Mouse (Mus musculus) CD4-positive helper T cell, adult 2 months (primary cell): ENCODE results near the gene Serpina12.

Source experiments
- DNase-seq: peaks from one replicate; pipeline ENCODE4 v3.0.0-alpha.2; 2012; ENCODE audit warnings: low read depth, missing footprints, low spot score

Gene Serpina12

DNA sequence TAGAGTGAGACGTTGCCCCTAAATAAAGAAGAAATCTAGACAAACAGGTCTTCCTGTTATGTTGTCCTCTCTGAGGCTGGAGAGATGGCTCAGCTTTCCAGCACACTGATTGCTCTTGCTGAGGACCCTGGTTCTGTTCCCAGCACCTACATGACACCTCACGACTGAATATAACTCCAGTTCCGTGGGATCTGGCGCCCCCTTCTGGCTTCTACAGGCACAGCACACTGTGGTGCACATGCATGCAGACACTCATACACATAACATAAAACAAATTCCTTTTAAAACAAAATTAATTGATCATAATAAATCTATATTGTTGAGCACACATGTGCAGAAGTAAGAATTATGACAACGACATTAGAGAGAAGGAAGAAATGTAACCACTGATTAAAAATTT is 39.6 kb downstream of the Serpina12 start:
- no peak for DNase-seq

GRCm38 (mm10) chr12:104003238-104003612 is 41.0 kb downstream of the Serpina12 start:
- DNase-seq: no peak

DNA sequence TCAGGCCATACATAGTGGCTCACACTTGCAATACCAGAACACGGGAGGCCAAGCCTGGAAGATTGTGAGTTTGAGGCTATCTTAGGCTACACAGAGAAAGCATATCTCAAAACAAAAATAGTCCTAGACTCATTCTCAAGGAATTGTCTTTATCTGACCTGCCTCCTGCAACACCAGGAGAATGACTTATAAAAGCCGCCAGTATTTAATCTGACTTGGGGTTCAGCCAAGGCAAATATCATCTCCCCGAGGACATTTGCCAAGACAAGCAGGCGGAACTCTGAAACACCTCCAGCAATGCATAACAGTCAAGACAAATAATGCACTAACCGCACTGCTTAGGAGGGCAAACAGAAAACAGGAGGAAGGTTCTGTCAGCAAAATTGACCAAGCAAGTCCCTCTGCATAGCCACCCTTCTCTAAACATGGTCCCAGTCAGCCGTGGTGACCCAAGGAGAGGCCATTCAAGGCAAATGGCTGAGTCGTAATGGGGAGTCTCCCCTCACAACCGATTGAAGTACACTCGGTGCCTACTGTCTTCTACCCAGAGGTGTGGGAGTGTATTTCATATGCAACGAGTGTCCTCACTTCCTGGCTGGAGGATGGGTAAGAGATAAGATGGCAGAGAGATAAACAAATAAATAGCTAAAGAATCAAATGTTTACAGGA is 41.5 kb downstream of the Serpina12 start:
- no peak for DNase-seq

- DNase-seq: peak; percentile 28
Observed at GRCm38 (mm10) chr12:104000594-104000993, 43.6 kb downstream of the Serpina12 start.

- no peak for DNase-seq
Observed at GRCm38 (mm10) chr12:103999611-104000010, 44.6 kb downstream of the Serpina12 start.

DNA sequence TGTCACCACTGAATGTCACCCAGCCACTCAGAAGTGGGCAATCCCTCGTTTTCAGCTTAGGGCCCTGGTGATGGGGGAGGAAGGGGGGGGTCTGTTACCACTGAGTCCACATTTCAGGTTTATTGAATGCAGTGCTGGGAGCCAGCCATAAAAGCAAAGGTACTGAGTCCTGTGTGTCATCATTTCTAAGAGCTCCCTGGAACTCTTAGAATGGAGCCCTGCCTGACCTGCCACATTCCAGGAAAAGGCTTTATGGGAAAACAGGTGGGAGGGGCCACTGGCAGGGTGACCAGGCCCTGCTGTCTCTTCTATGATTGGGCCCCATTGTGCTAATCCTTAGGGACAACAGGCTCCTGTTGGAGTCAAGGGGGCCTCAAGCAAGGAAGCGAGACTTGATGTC is 47.7 kb downstream of the Serpina12 start:
- DNase-seq: no peak

GRCm38 (mm10) chr12:103995292-103996072 is 48.8 kb downstream of the Serpina12 start:
- DNase-seq: peak; percentile 63

- no peak for DNase-seq
Observed at GRCm38 (mm10) chr12:103992945-103993344, 51.3 kb downstream of the Serpina12 start.

DNA sequence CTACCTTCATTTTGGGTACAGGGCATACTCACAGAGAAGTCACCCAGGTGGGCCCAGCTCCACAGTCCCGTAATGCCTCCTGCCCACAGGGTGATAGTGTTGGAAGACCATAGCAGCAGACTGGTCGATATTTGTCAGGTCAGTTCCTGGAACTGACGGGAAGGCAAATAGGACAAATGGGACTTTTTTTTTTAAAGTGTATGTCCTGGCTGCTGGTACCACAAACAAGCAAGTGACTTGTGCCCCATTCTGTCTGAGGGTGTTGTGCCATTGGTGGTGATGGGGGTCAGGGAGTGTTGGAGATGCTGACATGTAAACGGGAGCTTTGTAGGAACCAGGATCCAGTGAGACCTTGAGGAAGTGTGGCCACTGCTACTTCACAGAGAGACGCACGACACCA is 54.4 kb downstream of the Serpina12 start, which contains the start of gene Serpina11:
Gene Serpina11 (minus strand): TSS at position 101 of the 400 bp plus-strand sequence.
- no peak for DNase-seq

DNA sequence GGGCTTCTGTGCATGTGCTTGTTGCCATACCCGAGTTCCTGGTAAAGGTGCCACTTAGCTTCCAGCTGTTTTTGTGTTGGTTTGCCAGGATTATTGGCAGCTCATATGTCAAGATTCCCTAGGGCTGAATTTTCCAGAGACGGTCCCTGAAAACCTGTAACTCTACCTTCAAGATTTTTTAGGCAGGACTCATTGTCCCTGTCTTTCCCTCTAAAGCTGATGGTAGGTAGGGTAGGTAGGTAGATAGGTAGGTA is 54.8 kb downstream of the Serpina12 start:
- no peak for DNase-seq

- DNase-seq: no peak
Observed at GRCm38 (mm10) chr12:103988754-103989513, 55.3 kb downstream of the Serpina12 start.

- no peak for DNase-seq
Observed at GRCm38 (mm10) chr12:103985868-103986267, 58.4 kb downstream of the Serpina12 start.

DNA sequence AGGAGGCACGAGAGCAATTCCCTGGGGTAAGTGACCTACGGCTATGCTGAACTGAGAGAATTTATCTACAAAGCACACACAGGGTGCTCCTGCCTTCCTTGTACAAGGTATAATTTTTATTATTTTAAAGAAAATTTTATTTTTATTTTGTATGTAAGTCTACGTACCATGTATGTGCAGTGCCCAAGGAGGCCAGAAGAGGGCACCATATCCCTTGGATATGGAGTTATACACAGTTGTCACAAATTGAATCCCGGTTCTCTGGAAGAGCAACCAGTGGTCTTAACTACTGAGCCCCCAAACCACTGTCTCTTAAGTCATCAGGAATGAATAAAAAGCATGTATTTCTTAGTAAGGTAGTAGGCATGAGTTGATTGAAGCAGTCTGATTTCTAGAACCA is 59.3 kb downstream of the Serpina12 start:
- DNase-seq: peak; percentile 22

- DNase-seq: no peak
Observed at GRCm38 (mm10) chr12:103981646-103982360, 62.4 kb downstream of the Serpina12 start.
